Comparison of ENCODE assay signal across 10 mouse cellular contexts in the genomic region with DNA sequence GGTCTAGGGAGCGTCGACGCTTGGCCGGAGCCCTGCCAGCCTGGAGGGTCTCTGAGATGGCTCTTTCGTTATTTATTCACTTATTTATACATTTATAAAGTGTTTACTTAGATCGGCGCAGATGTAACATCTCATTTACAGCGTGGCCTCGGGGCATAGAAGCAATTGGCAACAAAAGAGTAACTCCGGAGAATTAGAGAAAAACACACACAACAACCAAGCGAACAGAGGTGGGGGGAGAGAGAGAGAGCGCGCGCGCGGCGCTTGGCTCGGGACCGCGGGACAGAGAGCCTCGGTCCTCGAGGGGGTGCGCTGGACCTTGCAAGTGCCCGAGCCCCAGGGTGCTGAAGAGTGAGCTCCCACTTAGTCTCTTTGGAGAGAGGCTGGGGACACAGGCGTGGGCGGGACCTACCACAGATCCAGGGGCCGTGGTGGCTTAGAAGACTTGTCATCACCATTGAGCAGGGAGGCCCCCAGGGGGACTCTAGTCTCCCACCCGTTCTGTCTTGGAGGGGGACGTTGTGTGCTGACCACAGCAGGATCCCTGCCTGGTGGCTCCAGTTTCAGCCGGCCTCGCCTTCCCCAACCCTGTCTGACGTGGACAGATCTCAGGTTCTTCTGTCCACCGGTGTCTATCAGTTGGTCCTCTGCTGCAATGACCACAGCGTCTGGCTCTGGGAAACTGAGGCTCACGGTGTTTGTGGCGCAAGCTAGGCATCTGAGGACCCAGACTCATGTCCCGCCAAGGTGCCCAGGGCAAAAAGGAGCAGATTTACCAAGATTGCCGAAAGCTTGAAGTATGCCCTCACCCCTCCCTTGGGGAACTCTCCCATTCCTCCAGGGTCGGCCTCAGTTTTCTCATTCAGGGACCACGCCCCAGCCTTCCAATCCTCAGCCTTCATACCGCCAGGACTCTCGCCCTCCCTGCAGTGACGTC. TPM values are rescaled to one million over a fixed set of nuclear protein-coding genes. Genes with fewer than 3 reads are reported as not detected.
DNase-seq lines count a peak whose midpoint lies in the region; ATAC-seq and TF ChIP-seq lines count a peak whose summit lies in the region.
"Had no signal": no experiment of that assay in that cellular context is flagged by ENCODE, and none has a peak within 500 bp of the region (broad histone marks: within the 10 kb centered on the region; RNA-seq: fewer than 3 reads in every experiment).

No protein-coding gene starts in this region.

- no peaks in the 10 kb centered on the region for H3K36me3 ChIP-seq in lung, postnatal 0 days (ENCODE audit: insufficient read depth, low read length)
- no peaks in the 10 kb centered on the region for H3K36me3 ChIP-seq in forebrain, embryonic 11.5 days (ENCODE audit: control insufficient read depth, insufficient read depth, low read length)
- no peaks in the 10 kb centered on the region for H3K36me3 ChIP-seq in limb, embryonic 11.5 days (ENCODE audit: control insufficient read depth, insufficient read depth, low read length)
- no peaks in the 10 kb centered on the region for H3K36me3 ChIP-seq in stomach, postnatal 0 days (ENCODE audit: control insufficient read depth, insufficient read depth, low read length)
- no peaks in the 10 kb centered on the region for H3K36me3 ChIP-seq in liver, embryonic 12.5 days

- TF ChIP-seq CTCF in lung, postnatal 0 days (IDR thresholded peaks at IDR 0.05), result no peak
- no peak for TF ChIP-seq CTCF in stomach, postnatal 0 days (IDR thresholded peaks at IDR 0.05; ENCODE audit: low read depth)

- DNase-seq in lung, postnatal 0 days (ENCODE audit: low spot score), result no peak
- no peak for DNase-seq in lung, postnatal 10 days
- DNase-seq in forebrain, embryonic 11.5 days (ENCODE audit: low spot score), result no peak
- DNase-seq in limb, embryonic 11.5 days (ENCODE audit: low spot score), result peak; percentile 50
- no peak for DNase-seq in stomach, postnatal 0 days (ENCODE audit: low spot score)
- DNase-seq in adrenal gland, postnatal 36 days, result no peak
- DNase-seq: gastrocnemius, postnatal 36 days; layer of hippocampus, postnatal 36 days had no signal

- no peak overlapping the region; the same call in 1 of the 2 replicates for H3K4me2 ChIP-seq in lung, postnatal 0 days (replicated peaks; ENCODE audit: low read depth, low read length)
- peak overlapping the region; percentile 33; the same call in 1 of the 2 replicates for H3K4me2 ChIP-seq in forebrain, embryonic 11.5 days (ENCODE audit: low read depth, low read length, severe bottlenecking)
- H3K4me2 ChIP-seq in limb, embryonic 11.5 days (ENCODE audit: low read depth, severe bottlenecking), result peak overlapping the region; percentile 4; the same call in 1 of the 2 replicates
- H3K4me2 ChIP-seq in stomach, postnatal 0 days (replicated peaks; ENCODE audit: low read depth), result peak overlapping the region; percentile 20
- no peak overlapping the region for H3K4me2 ChIP-seq in liver, embryonic 12.5 days

- ATAC-seq in lung, postnatal 0 days, result peak; percentile 48
- peak; percentile 34 for ATAC-seq in forebrain, embryonic 11.5 days (replicated peaks; ENCODE audit: low FRiP score)
- ATAC-seq in limb, embryonic 11.5 days (ENCODE audit: insufficient number of reproducible peaks, low FRiP score, low TSS enrichment, low read depth), result no peak
- ATAC-seq in stomach, postnatal 0 days (ENCODE audit: low FRiP score, low TSS enrichment), result peak; percentile 26; the same call in 1 of the 2 replicates
- no peak for ATAC-seq in erythroblast, adult 5-6 weeks (replicated peaks; ENCODE audit: low FRiP score, poor library complexity, severe bottlenecking)
- no peak for ATAC-seq in liver, embryonic 12.5 days

- WGBS in lung, postnatal 0 days, result 2% methylated on average over 40 of the region's 43 CpGs
- under 1% methylated on average over 43 of the region's 43 CpGs for WGBS in forebrain, embryonic 11.5 days
- WGBS in limb, embryonic 11.5 days, result 1% methylated on average over 43 of the region's 43 CpGs
- 5% methylated on average over 43 of the region's 43 CpGs for WGBS in stomach, postnatal 0 days
- 6% methylated on average over 43 of the region's 43 CpGs for WGBS in liver, embryonic 12.5 days (ENCODE audit: insufficient replicate concordance)

- no peaks in the 10 kb centered on the region for H3K4me1 ChIP-seq in lung, postnatal 0 days (ENCODE audit: insufficient read depth, low read depth, low read length)
- H3K4me1 ChIP-seq in forebrain, embryonic 11.5 days (replicated peaks; ENCODE audit: control insufficient read depth, insufficient read depth, low read length), result peaks cover 26% of the 10 kb centered on the region
- peaks cover 16% of the 10 kb centered on the region for H3K4me1 ChIP-seq in limb, embryonic 11.5 days (ENCODE audit: control insufficient read depth, insufficient read depth, low read length)
- no peaks in the 10 kb centered on the region for H3K4me1 ChIP-seq in stomach, postnatal 0 days (replicated peaks; ENCODE audit: control insufficient read depth, insufficient read depth)
- H3K4me1 ChIP-seq in liver, embryonic 12.5 days, result 0 out of 2 replicates have a peak, but pooled peaks cover 3% of the 10 kb centered on the region

- no peak overlapping the region for H3K9ac ChIP-seq in lung, postnatal 0 days (replicated peaks; ENCODE audit: low read depth)
- H3K9ac ChIP-seq in forebrain, embryonic 11.5 days (ENCODE audit: low read length), result peak overlapping the region; percentile 4; the same call in 1 of the 2 replicates
- no peak overlapping the region for H3K9ac ChIP-seq in limb, embryonic 11.5 days (ENCODE audit: low read length)
- no peak overlapping the region for H3K9ac ChIP-seq in stomach, postnatal 0 days (ENCODE audit: low read length)
- no peak overlapping the region for H3K9ac ChIP-seq in liver, embryonic 12.5 days

- H3K27me3 ChIP-seq in lung, postnatal 0 days (replicated peaks; ENCODE audit: insufficient read depth, low read length), result peaks cover 76% of the 10 kb centered on the region
- H3K27me3 ChIP-seq in forebrain, embryonic 11.5 days (ENCODE audit: control insufficient read depth, insufficient read depth, low read length), result peaks cover 68% of the 10 kb centered on the region
- peaks cover 89% of the 10 kb centered on the region for H3K27me3 ChIP-seq in limb, embryonic 11.5 days (ENCODE audit: control insufficient read depth, insufficient read depth, low read length)
- H3K27me3 ChIP-seq in stomach, postnatal 0 days (ENCODE audit: control insufficient read depth, insufficient read depth, low read length), result peaks cover 21% of the 10 kb centered on the region; the same call in 1 of the 2 replicates
- peaks cover 100% of the 10 kb centered on the region for H3K27me3 ChIP-seq in liver, embryonic 12.5 days (replicated peaks)

- H3K4me3 ChIP-seq in lung, postnatal 0 days (ENCODE audit: low read depth, low read length), result no peak overlapping the region
- H3K4me3 ChIP-seq in forebrain, embryonic 11.5 days (ENCODE audit: low read depth, low read length), result no peak overlapping the region
- no peak overlapping the region for H3K4me3 ChIP-seq in limb, embryonic 11.5 days (ENCODE audit: low read depth, low read length)
- H3K4me3 ChIP-seq in stomach, postnatal 0 days (ENCODE audit: low read depth, low read length), result 0 out of 2 replicates have a peak overlapping the region, but pooled peaks have one; percentile 4
- H3K4me3 ChIP-seq in liver, embryonic 12.5 days, result no peak overlapping the region

- no peak overlapping the region for H3K27ac ChIP-seq in lung, postnatal 0 days (ENCODE audit: low read length)
- H3K27ac ChIP-seq in forebrain, embryonic 11.5 days (ENCODE audit: low read depth, low read length), result no peak overlapping the region
- H3K27ac ChIP-seq in limb, embryonic 11.5 days (replicated peaks; ENCODE audit: low read depth, low read length), result no peak overlapping the region
- no peak overlapping the region for H3K27ac ChIP-seq in stomach, postnatal 0 days (replicated peaks)
- H3K27ac ChIP-seq in liver, embryonic 12.5 days, result no peak overlapping the region

- no peaks in the 10 kb centered on the region for H3K9me3 ChIP-seq in lung, postnatal 0 days (ENCODE audit: low read length)
- no peaks in the 10 kb centered on the region for H3K9me3 ChIP-seq in forebrain, embryonic 11.5 days (ENCODE audit: control insufficient read depth, low read length)
- H3K9me3 ChIP-seq in limb, embryonic 11.5 days (ENCODE audit: control insufficient read depth, low read length), result no peaks in the 10 kb centered on the region
- H3K9me3 ChIP-seq in stomach, postnatal 0 days (ENCODE audit: control insufficient read depth, low read length), result no peaks in the 10 kb centered on the region
- no peaks in the 10 kb centered on the region for H3K9me3 ChIP-seq in liver, embryonic 12.5 days (replicated peaks)

- TF ChIP-seq EP300 in lung, postnatal 0 days (IDR thresholded peaks at IDR 0.05), result no peak
- no peak for TF ChIP-seq EP300 in stomach, postnatal 0 days (optimal IDR thresholded peaks at IDR 0.05)

RNA-seq across cellular contexts. Expression of a gene that starts 14.5 kb away (rescaled TPM):
- polyA plus RNA-seq in lung, postnatal 0 days (2015; fragmentation: Nextera tagmentation; extraction: Ambion mirVana), result not detected in 2 replicates
- 27.3 and 28.2 TPM in 2 replicates for polyA plus RNA-seq in forebrain, embryonic 11.5 days (2014; fragmentation: Nextera tagmentation; extraction: Ambion mirVana)
- polyA plus RNA-seq in limb, embryonic 11.5 days (2014; fragmentation: Nextera tagmentation; extraction: Ambion mirVana), result 0.08 and 0.21 TPM in 2 replicates
- polyA plus RNA-seq in stomach, postnatal 0 days (2015; fragmentation: Nextera tagmentation; extraction: Ambion mirVana), result not detected in 2 replicates
- total RNA-seq in erythroblast, adult 5-6 weeks (2015; ENCODE audit: low replicate concordance), result not detected in 2 replicates
- not detected in 2 replicates for total RNA-seq in erythroblast, adult 5-6 weeks (2017; ENCODE audit: low replicate concordance)
- not detected in 2 replicates for polyA plus RNA-seq in liver, embryonic 12.5 days (2016; fragmentation: Nextera tagmentation; extraction: Ambion mirVana)
- total RNA-seq in adrenal gland, postnatal 36 days (2021), result not detected
- total RNA-seq: gastrocnemius, postnatal 36 days had no signal

Comparison
In these comparisons a context has a peak if more than half of its experiments do, and no peak if none do; other contexts are left out.
1. ATAC-seq: peak in lung, postnatal 0 days (single experiment), forebrain, embryonic 11.5 days (single experiment) and stomach, postnatal 0 days (single experiment); none in limb, embryonic 11.5 days (single experiment), erythroblast, adult 5-6 weeks (single experiment) and liver, embryonic 12.5 days (single experiment).
2. H3K4me2 ChIP-seq: peak in forebrain, embryonic 11.5 days (single experiment), limb, embryonic 11.5 days (single experiment) and stomach, postnatal 0 days (single experiment); none in lung, postnatal 0 days (single experiment) and liver, embryonic 12.5 days (single experiment).
3. RNA of a gene that starts 14.5 kb away (polyA plus RNA-seq): 27.3 to 28.2 TPM in forebrain, embryonic 11.5 days; 0.08 to 0.21 TPM in limb, embryonic 11.5 days, not detected in lung, postnatal 0 days, not detected in stomach, postnatal 0 days and not detected in liver, embryonic 12.5 days; every median in the first group is over 10 times any median in the second.